Mouse (Mus musculus): Measurements from ENCODE around the gene Tbkbp1. TPM values are rescaled to one million over a fixed set of nuclear protein-coding genes. Genes with fewer than 3 reads are reported as not detected.
"Not testable (repeated sequence)": the region's sequence is repeated elsewhere in the genome, so short reads cannot be mapped to it uniquely, and the experiment has no call there.

The Tbkbp1 gene
- total RNA-seq (2021): 10 to 100 TPM in 1 of 2 experiments, 1 to 10 TPM in 1; 9.7 to 13.1 TPM
- 33.8 and 53.8 TPM in 2 replicates for polyA plus RNA-seq (2012; rRNA removed)
- long read RNA-seq, partial matches to known transcripts: 2 of 9 reads
- long read RNA-seq, other reads (novel, unspliced or antisense): 6 of 9 reads

GRCm38 (mm10) chr11:97151343-97151801 lies at the start of gene Tbkbp1:
Gene Tbkbp1, minus strand, starts transcription at chr11:97151495.
- peak; percentile 51 for DNase-seq

- DNase-seq: peak; percentile 60
Measured at GRCm38 (mm10) chr11:97199519-97199918, 48.2 kb upstream of the Tbkbp1 start.

- peak; percentile 43 for DNase-seq
Measured at GRCm38 (mm10) chr11:97198601-97199000, 47.3 kb upstream of the Tbkbp1 start.

GRCm38 (mm10) chr11:97197021-97197420 lies 45.7 kb upstream of the Tbkbp1 start:
- DNase-seq: no peak

- DNase-seq: no peak
Measured at GRCm38 (mm10) chr11:97196541-97196940, 45.2 kb upstream of the Tbkbp1 start.

- DNase-seq: no peak
Measured at GRCm38 (mm10) chr11:97192621-97192951, 41.3 kb upstream of the Tbkbp1 start.

GRCm38 (mm10) chr11:97191915-97192620 lies 40.8 kb upstream of the Tbkbp1 start:
- no peak for DNase-seq

GRCm38 (mm10) chr11:97190992-97191391 lies 39.7 kb upstream of the Tbkbp1 start:
- DNase-seq: no peak

GRCm38 (mm10) chr11:97189645-97190044 lies 38.4 kb upstream of the Tbkbp1 start:
- not testable (repeated sequence) for DNase-seq

- DNase-seq: no peak
Measured at GRCm38 (mm10) chr11:97189231-97189630, 37.9 kb upstream of the Tbkbp1 start.

- DNase-seq: no peak
Measured at GRCm38 (mm10) chr11:97188643-97188955, 37.3 kb upstream of the Tbkbp1 start.

- DNase-seq: peak; percentile 100
Measured at GRCm38 (mm10) chr11:97187764-97188642, 36.7 kb upstream of the Tbkbp1 start, which contains the start of gene Kpnb1. Gene Kpnb1, minus strand, starts transcription at chr11:97187881.

- peak; percentile 99 for DNase-seq
Measured at GRCm38 (mm10) chr11:97186947-97187763, 35.9 kb upstream of the Tbkbp1 start.

- DNase-seq: no peak
Measured at GRCm38 (mm10) chr11:97185704-97186614, 34.7 kb upstream of the Tbkbp1 start.

GRCm38 (mm10) chr11:97184875-97185274 lies 33.6 kb upstream of the Tbkbp1 start:
- no peak for DNase-seq

GRCm38 (mm10) chr11:97182446-97182845 lies 31.2 kb upstream of the Tbkbp1 start:
- no peak for DNase-seq

- DNase-seq: no peak
Measured at GRCm38 (mm10) chr11:97181061-97181460, 29.8 kb upstream of the Tbkbp1 start.

- no peak for DNase-seq
Measured at GRCm38 (mm10) chr11:97178198-97178597, 26.9 kb upstream of the Tbkbp1 start.

GRCm38 (mm10) chr11:97176851-97177250 lies 25.6 kb upstream of the Tbkbp1 start:
- DNase-seq: peak; percentile 40

GRCm38 (mm10) chr11:97175499-97175898 lies 24.2 kb upstream of the Tbkbp1 start:
- no peak for DNase-seq

GRCm38 (mm10) chr11:97160341-97160740 lies 9.0 kb upstream of the Tbkbp1 start:
- no peak for DNase-seq

Data from adrenal gland, adult 2 months (tissue).